Mouse (Mus musculus) MEL (cell line): ENCODE results near the gene Sstr3.

Experiments used
- CHD2 ChIP-seq: IDR thresholded peaks from 2 replicates; pipeline ENCODE4 v1.6.1; 2011; ENCODE audit warnings: low read length, improper control_type of control experiment
- CTCF ChIP-seq, 3 experiments: IDR thresholded peaks in 2 of 3; conservative IDR thresholded peaks in 1 of 3; 2 replicates each; pipeline ENCODE4 v1.5.1; 2011 to 2012; ENCODE audit warnings: low read length in 3 of 3, low read depth in 2 of 3, mild to moderate bottlenecking in 2 of 3, improper control_type of control experiment in 1 of 3, inconsistent platforms in 1 of 3, mixed read lengths in 1 of 3, moderate library complexity in 1 of 3; ENCODE audit not compliant: control insufficient read depth in 1 of 3, insufficient read depth in 1 of 3, poor library complexity in 1 of 3, severe bottlenecking in 1 of 3
- EP300 ChIP-seq, 2 experiments: IDR thresholded peaks; 2 replicates each; pipeline ENCODE4 v1.6.1; 2011; ENCODE audit warnings: improper control_type of control experiment in 2 of 2, low read length in 2 of 2, low read depth in 1 of 2, mild to moderate bottlenecking in 1 of 2
- MYC ChIP-seq: IDR thresholded peaks from 2 replicates; pipeline ENCODE4 v1.6.1; 2011; ENCODE audit warnings: low read depth, mild to moderate bottlenecking, low read length, improper control_type of control experiment, moderate library complexity
- POLR2A ChIP-seq, 2 experiments: IDR thresholded peaks; 2 replicates each; pipeline ENCODE4 v1.6.1; 2011 to 2012; ENCODE audit warnings: low read length in 2 of 2, mild to moderate bottlenecking in 2 of 2, control low read depth in 1 of 2, improper control_type of control experiment in 1 of 2, low read depth in 1 of 2, moderate library complexity in 1 of 2; ENCODE audit not compliant: control insufficient read depth in 1 of 2, insufficient read depth in 1 of 2, poor library complexity in 1 of 2
- POLR2AphosphoS2 ChIP-seq: IDR thresholded peaks from 2 replicates; pipeline ENCODE4 v1.6.1; 2011; ENCODE audit warnings: low read length, improper control_type of control experiment
- RCOR1 ChIP-seq: IDR thresholded peaks from 2 replicates; pipeline ENCODE4 v1.6.1; 2012; ENCODE audit warnings: low read depth, mild to moderate bottlenecking, inconsistent platforms, low read length, improper control_type of control experiment

DNA sequence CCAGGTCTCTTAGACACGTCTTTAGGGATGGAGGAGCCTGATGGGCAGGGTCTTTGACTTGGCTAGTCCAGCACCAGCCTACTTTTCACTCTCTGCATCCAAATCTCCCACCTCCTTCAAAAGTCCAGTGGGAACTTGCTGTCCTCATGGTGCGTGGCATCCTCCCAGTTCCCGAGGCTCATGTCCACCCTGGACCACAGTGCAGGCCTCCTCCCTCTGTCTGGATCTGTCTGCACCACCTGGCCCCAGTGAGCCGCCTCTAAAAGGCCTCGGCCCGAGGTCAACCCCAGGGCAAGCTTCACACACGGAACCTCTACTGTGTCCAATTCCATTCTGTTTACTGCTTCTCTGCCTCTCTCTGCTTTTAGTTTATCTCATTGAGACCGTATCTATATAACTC, 23.2 kb downstream of the Sstr3 start:
- no peak for TF ChIP-seq POLR2A (IDR thresholded peaks at IDR 0.05; ENCODE audit: control insufficient read depth in 1 of 2, insufficient read depth in 1 of 2, low read depth in 1 of 2, low read length in 2 of 2, poor library complexity in 1 of 2)
- TF ChIP-seq MYC, result no peak
- TF ChIP-seq CTCF (IDR thresholded peaks at IDR 0.05 in 2 of 3, conservative IDR thresholded peaks at IDR 0.05 in 1 of 3; ENCODE audit: control insufficient read depth in 1 of 3, insufficient read depth in 1 of 3, low read depth in 2 of 3, low read length in 3 of 3, poor library complexity in 1 of 3, severe bottlenecking in 1 of 3), result no peak
- no peak for TF ChIP-seq CHD2
- no peak for TF ChIP-seq EP300 (IDR thresholded peaks at IDR 0.05; ENCODE audit: low read depth in 1 of 2, low read length in 2 of 2)
- no peak for TF ChIP-seq POLR2AphosphoS2
- no peak for TF ChIP-seq RCOR1
